Mouse (Mus musculus) liver, embryonic 14.5 days (tissue): ENCODE measurements at regions not wholly inside any gene's neighbourhood (a gene's known extent, or its start where the extent isn't known, plus 50 kb on each side); places are given as distances from the start of the nearest gene placed in this dataset.

Experiments
- ATAC-seq: fragments of 200-750 bp; cut with Nextera tagmentation; 2 replicates; pipeline ENCODE4 v1.8.0; 2017; ENCODE audit warnings: moderate number of reproducible peaks, mild to moderate bottlenecking, moderate library complexity; ENCODE audit not compliant: insufficient read depth
- DNase-seq, 3 experiments: peaks; one replicate each; pipeline ENCODE4 v3.0.0-alpha.2; 2012 to 2013; ENCODE audit warnings: low read depth in 3 of 3, low spot score in 3 of 3
- H3K27ac ChIP-seq: fragments of 300-500 bp; sonication (generic); 2 replicates; pipeline ENCODE4 v1.5.1; 2014; ENCODE audit warnings: moderate library complexity, mild to moderate bottlenecking, control low read depth, inconsistent platforms
- H3K27me3 ChIP-seq: fragments of 300-500 bp; sonication (generic); 2 replicates; pipeline ENCODE4 v1.6.1; 2014; ENCODE audit warnings: mild to moderate bottlenecking, low read length, moderate library complexity; ENCODE audit not compliant: control insufficient read depth, insufficient read depth
- H3K36me3 ChIP-seq: fragments of 300-500 bp; sonication (generic); replicated peaks from 2 replicates; pipeline ENCODE4 v1.6.1; 2014; ENCODE audit warnings: low read depth; ENCODE audit not compliant: control insufficient read depth, insufficient read depth
- H3K4me1 ChIP-seq, 2 experiments: fragments of 200-500 bp in 1 of 2; fragments of 300-500 bp in 1 of 2; sonication (generic) in 1 of 2; replicated peaks; 2 replicates each; pipeline ENCODE4 v1.6.1; 2012 to 2014; ENCODE audit warnings: antibody characterized with exemption in 1 of 2, inconsistent platforms in 1 of 2, low read length in 1 of 2; ENCODE audit not compliant: control insufficient read depth in 2 of 2, insufficient read depth in 2 of 2
- H3K4me2 ChIP-seq: fragments of 300-500 bp; sonication (generic); 2 replicates; pipeline ENCODE4 v1.6.1; 2014; ENCODE audit warnings: low read depth, mild to moderate bottlenecking, control low read depth, moderate library complexity
- H3K4me3 ChIP-seq, 2 experiments: fragments of 200-500 bp in 1 of 2; fragments of 300-500 bp in 1 of 2; sonication (generic) in 1 of 2; 2 replicates each; pipeline ENCODE4 v1.5.1; 2012 to 2014; ENCODE audit warnings: low read depth in 2 of 2, low read length in 2 of 2, mild to moderate bottlenecking in 2 of 2, control low read depth in 1 of 2, inconsistent platforms in 1 of 2, moderate library complexity in 1 of 2; ENCODE audit not compliant: insufficient read depth in 1 of 2
- H3K9ac ChIP-seq: fragments of 300-500 bp; sonication (generic); replicated peaks from 2 replicates; pipeline ENCODE4 v1.6.1; 2014; ENCODE audit warnings: mild to moderate bottlenecking, control low read depth, moderate library complexity
- H3K9me3 ChIP-seq: fragments of 300-500 bp; sonication (generic); 2 replicates; pipeline ENCODE4 v1.6.1; 2016; ENCODE audit warnings: low read length, mixed read lengths; ENCODE audit not compliant: control insufficient read depth
- CTCF ChIP-seq: IDR thresholded peaks from 2 replicates; pipeline ENCODE4 v1.5.1; 2016; ENCODE audit warnings: antibody characterized with exemption, low read depth, control low read depth
- EP300 ChIP-seq: IDR thresholded peaks from 2 replicates; pipeline ENCODE4 v1.6.1; 2016; ENCODE audit warnings: antibody characterized with exemption, low read depth
- WGBS: fragments of 180-500 bp; shearing (Covaris S2); extraction: QIAGEN DNeasy Blood & Tissue Kit; methylation state at CpG from one replicate; pipeline ENCODE4 v1.1.7; 2014; ENCODE audit not compliant: insufficient replicate concordance; 5-methylcytosine and 5-hydroxymethylcytosine counted together

GRCm38 (mm10) chr14:100618793-100619655, 334.5 kb upstream of the Klf12 start:
- H3K36me3 ChIP-seq, result no peaks in the 10 kb centered on the region
- ATAC-seq, result no peak

GRCm38 (mm10) chr14:100610017-100610760, 325.7 kb upstream of the Klf12 start:
- Histone ChIP-seq H3K27ac (no peak overlapping the region), H3K27me3 (no peaks in the 10 kb centered on the region), H3K4me3 (no peak overlapping the region), H3K4me2 (no peak overlapping the region), H3K9me3 (no peaks in the 10 kb centered on the region), H3K4me1 (no peaks in the 10 kb centered on the region), H3K9ac (no peak overlapping the region), H3K36me3 (no peaks in the 10 kb centered on the region)
- no peak for TF ChIP-seq CTCF
- no peak for DNase-seq
- no peak for ATAC-seq
- WGBS, result 59% methylated on average over 1 of the region's 1 CpGs

More at GRCm38 (mm10) chr14:100618793-100619655, 334.5 kb upstream of the Klf12 start:
- no peak overlapping the region for H3K9ac ChIP-seq
- 55% methylated on average over 12 of the region's 12 CpGs for WGBS
- no peaks in the 10 kb centered on the region for H3K4me1 ChIP-seq
- H3K27me3 ChIP-seq, result no peaks in the 10 kb centered on the region
- no peaks in the 10 kb centered on the region for H3K9me3 ChIP-seq
- H3K4me3 ChIP-seq, result no peak overlapping the region
- H3K27ac ChIP-seq, result no peak overlapping the region
- H3K4me2 ChIP-seq, result no peak overlapping the region
- DNase-seq, result no peak
- TF ChIP-seq CTCF (no peak), EP300 (no peak)

GRCm38 (mm10) chr14:100607109-100607508, 322.6 kb upstream of the Klf12 start:
- Histone ChIP-seq H3K4me3 (no peak overlapping the region), H3K36me3 (no peaks in the 10 kb centered on the region), H3K27ac (no peak overlapping the region), H3K4me2 (no peak overlapping the region), H3K9me3 (no peaks in the 10 kb centered on the region), H3K4me1 (no peaks in the 10 kb centered on the region), H3K9ac (no peak overlapping the region), H3K27me3 (no peaks in the 10 kb centered on the region)
- 65% methylated on average over 4 of the region's 4 CpGs for WGBS
- ATAC-seq, result no peak
- no peak for TF ChIP-seq EP300
- TF ChIP-seq CTCF, result no peak
- no peak for DNase-seq

GRCm38 (mm10) chr14:100600886-100601451, 316.5 kb upstream of the Klf12 start:
- TF ChIP-seq CTCF, result no peak
- TF ChIP-seq EP300, result no peak
- Histone ChIP-seq H3K9me3 (no peaks in the 10 kb centered on the region), H3K27ac (no peak overlapping the region), H3K9ac (no peak overlapping the region), H3K36me3 (no peaks in the 10 kb centered on the region), H3K4me3 (no peak overlapping the region), H3K4me1 (no peaks in the 10 kb centered on the region), H3K4me2 (no peak overlapping the region), H3K27me3 (no peaks in the 10 kb centered on the region)
- ATAC-seq, result no peak
- 48% methylated on average over 7 of the region's 7 CpGs for WGBS
- DNase-seq, result no peak

- ATAC-seq, result no peak
- H3K9me3 ChIP-seq, result no peaks in the 10 kb centered on the region
- TF ChIP-seq CTCF (no peak), EP300 (no peak)
These were observed 285.5 kb upstream of the Klf12 start for GRCm38 (mm10) chr14:100570026-100570425.

More at GRCm38 (mm10) chr14:100570026-100570425, 285.5 kb upstream of the Klf12 start:
- Histone ChIP-seq H3K4me2 (no peak overlapping the region), H3K36me3 (no peaks in the 10 kb centered on the region), H3K27ac (no peak overlapping the region), H3K4me3 (no peak overlapping the region), H3K4me1 (no peaks in the 10 kb centered on the region), H3K9ac (no peak overlapping the region), H3K27me3 (no peaks in the 10 kb centered on the region)
- no peak for DNase-seq
